Mouse (Mus musculus) retina, embryonic 14.5 days (tissue): ENCODE results near the gene Gimap3.

Source experiments
- DNase-seq: peaks from one replicate; pipeline ENCODE4 v3.0.0-alpha.2; 2015; ENCODE audit warnings: low spot score

Gene Gimap3

DNA sequence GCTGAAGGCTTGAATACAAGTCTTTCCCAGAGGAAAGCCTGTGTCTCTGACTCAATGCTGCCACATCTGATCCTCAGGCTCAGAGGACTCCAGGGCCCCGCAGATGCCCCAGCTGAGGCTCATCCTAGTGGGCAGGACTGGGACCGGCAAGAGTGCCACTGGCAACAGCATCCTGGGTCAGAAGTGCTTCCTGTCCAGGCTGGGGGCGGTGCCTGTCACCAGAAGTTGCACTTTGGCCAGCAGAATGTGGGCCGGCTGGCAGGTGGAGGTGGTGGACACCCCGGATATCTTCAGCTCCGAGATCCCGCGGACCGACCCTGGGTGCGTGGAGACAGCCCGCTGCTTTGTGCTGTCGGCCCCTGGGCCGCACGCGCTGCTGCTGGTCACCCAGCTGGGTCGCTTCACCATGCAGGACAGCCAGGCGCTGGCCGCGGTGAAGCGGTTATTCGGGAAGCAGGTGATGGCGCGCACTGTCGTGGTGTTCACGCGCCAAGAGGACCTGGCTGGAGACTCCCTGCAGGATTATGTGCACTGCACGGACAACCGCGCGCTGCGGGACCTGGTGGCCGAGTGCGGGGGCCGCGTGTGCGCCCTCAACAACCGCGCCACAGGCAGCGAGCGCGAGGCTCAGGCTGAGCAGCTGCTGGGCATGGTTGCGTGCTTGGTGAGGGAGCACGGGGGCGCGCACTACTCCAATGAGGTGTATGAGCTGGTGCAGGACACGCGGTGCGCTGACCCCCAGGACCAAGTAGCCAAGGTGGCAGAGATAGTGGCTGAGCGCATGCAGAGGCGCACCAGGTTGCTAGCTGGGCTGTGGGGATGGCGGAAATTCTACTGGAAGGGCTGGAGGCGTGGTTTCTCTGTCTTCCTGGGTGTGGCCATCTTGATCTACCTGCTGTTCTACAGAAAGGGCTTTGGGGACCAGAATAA lies 28.0 kb downstream of the Gimap3 start:
- peak; percentile 31 for DNase-seq

DNA sequence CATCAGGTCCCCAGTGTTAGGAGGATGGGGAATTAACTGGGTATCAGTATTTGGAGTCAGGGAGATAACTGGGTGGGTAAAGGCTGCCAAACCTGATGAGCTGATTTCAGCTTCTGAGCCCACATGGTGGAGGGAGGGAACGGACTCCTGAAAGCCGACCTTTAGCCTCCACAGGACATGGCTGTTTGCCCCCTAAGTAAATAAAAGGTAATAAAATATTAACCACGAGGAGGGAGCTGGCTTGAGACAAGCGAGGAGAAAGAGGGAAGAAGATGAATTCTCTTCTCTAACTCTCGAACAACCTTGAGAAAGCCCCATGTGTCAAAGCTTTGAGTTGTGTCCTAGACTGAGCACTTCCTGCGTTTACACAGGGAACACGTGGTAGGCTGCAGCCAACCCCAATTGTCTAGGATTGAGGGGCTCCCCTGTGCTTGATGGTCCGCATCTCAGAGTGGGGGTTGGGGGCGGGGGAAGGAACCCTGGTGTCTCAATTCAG lies 28.9 kb downstream of the Gimap3 start:
- DNase-seq = no peak

DNA sequence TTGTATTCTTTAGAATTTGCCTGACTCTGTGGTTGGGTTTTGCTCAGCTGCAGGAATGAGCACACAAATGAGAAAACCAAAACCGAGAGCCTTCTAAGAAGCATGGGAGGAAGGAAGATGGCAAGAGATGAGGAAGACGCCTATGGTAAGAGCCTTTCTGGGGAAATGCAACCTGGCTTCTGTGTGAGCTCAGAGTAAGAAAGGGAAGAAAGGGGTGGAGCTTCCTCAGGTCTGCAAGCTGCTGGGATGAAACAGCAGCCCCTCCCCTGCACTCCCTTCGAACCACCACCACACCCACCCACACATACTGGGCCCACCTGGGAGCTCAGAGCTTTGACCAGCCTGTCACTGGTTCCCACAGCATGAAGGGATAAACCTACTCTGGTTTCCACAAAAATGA lies 29.4 kb downstream of the Gimap3 start:
- DNase-seq = no peak

DNA sequence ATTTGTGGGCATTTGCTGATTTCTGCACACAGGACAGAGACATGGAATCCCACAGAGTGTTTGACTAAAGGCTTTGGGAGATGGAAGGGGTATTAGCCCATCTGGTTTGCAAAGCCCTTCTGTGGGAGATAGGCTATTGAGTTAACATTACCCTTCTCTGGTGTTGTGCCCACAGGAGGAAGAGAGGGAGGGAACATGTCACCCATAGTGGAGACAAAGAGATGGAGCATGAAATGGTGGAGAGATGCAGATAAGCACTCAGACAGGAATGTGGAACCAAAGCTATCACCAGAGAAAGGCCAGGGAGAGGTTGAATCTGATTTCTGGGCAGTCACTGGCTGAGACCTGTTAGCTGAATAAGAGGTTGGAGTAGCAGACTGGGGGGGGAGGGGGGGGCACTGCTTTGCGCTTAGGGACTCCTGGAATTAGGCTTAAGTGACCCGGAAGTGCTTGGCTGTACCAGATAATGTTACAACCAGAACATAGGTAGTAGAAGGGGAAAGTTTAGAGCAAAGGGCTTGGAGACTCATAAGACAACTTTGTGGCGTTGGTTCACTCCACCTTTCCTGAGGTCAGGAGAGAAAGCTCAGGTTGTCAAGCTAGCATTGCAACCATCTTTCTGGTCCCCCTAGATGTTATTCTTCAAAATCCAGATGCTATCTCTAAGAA lies 30.0 kb downstream of the Gimap3 start:
- DNase-seq = no peak

DNA sequence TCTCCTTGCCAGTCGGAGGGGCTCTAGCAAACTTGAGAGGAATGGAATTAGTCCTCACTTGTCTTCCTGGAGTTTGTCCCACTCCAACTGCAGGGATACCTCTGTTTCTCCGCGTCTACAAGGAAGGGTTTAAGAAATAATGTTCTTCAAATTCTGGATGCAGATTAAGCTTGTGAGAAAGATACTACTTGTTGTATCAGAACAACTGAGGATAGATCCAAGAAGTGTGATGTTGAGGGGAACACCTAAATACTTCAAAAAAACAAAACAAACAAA lies 30.9 kb downstream of the Gimap3 start:
- no peak for DNase-seq

DNA sequence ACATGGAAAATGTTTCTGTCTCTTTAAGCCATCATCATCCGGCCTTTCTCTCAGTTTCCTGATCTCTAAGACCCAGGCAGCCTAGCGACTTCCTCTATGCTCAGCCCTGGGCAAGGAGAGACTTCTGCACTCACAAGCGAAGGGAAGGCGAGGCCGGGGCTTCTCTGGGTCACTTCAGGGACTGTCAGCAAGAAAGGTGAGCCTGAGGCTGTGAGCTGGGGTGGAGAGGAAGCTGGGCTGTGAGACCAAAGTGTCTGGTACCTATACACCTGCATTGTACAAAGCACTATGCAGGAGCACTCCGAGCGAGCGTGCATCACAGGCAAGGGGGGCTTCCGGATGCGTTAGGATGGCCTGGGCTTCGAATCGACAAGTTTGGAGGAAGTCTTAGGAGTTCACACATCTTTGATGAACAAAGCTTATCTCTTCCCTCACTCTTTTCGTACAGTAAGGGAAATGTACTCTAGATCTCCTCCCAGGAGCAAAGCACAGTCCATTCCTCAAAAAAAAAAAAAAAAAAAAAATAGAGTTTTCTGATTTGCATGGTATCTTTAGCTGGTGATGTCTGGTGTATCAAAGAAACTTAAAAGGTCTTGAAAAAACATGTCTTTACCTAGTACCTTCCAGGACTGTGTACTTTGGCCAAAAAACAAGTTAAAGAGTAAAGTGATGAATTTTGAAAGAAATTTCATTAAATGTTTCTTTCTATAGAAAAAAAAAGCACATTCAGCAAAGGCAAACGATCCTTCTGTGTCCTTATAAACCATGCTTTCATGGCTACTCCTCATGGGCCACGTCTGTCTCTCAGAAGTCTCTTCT lies 31.5 kb downstream of the Gimap3 start, which contains the start of gene Gimap1:
Gimap1 (plus strand) TSS at position 94 of the 819 bp plus-strand sequence.
- DNase-seq = no peak

DNA sequence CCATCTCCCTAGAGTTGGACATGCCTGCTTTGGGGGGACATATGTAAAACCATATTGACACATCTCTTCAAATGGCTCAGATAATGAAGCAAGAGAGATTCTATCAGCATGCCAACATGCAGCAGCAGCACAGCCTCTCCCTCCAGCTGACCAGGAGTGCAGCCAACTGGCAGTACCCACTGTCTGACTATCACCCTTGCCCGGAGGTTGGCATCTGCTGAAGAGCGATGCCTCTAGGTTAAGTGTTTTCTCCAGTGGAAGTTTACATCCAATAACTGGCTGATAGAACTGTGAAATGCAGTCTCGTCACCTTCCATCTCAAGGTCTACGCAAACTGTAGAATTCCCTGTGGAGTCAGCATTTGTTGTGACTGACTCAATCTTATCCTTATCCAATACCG lies 33.0 kb downstream of the Gimap3 start:
- no peak for DNase-seq

DNA sequence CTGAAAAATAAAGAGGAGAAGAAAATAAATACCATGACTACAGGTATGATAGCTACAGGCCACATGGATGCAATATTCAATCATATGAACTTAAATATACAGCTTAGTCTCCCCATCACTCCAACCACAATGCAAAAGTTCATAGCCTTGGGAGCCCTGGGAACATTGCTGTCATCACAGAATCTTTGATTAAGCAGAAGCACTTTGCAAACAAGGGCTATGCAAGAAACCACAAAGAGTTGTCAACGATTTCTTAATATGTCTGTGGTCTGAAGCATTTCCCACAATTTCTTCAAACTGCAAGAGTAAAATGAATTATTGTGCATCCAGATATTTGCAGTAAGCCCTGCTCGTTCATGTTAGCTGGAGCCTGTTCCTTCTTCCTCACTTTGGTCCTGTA lies 33.6 kb downstream of the Gimap3 start:
- no peak for DNase-seq

DNA sequence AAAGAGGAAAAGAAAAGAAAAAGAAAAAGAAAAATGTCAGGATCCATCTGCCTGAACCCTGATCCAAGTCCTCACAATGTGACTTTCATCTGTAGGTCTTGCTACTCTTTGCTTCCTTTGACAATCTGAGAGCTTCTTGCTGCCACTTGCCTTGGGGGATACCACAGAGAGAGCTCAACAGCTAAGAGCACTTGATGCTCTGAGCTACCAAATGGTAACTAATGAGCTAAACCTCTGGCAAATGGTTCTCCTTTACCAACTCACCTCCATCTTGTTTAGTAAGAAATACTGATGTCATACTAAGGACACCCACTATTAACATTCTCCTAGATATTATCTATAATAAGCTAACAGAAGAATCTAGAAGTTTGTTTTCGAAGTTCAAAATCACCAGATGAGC lies 37.0 kb downstream of the Gimap3 start:
- no peak for DNase-seq

DNA sequence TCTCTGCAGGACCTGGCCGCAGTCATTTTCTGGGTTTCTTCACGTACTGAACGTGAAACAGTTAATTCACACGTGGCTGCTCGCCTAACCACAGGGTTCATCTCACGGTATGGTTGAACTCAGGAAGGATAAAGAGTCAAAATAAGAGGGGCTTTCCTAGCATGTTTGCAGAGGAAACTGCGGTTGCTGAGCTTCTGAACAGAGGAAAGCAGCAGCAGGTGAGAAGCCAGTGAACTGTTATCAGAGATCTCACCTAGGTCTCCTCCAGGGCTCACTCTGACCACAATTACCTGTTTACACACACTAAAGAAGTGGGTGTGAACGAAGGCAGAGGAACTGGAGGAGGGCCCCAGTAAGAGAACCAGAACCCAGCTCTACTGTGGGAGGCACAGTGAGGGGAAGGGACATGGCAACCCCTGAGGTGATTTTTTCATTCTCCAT lies 37.8 kb downstream of the Gimap3 start:
- DNase-seq = no peak

DNA sequence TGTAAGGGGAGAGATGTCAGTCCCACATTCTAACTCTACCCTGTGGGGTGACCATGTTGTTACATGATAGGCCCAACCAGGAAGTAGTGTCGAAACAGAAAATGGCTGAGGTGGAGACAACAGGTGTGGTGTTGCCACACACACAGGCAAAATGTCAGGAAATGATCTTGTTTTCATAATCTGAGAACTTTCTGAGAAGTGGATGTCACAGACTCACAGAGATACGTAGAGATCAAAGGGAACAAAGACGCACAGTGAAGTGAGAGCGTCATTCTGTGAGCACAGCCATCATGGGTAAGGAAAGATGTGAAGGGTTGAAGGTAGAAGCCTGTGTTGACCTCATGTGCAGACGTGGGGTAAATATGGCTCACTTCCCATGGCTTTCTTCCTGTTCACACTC lies 42.9 kb downstream of the Gimap3 start:
- no peak for DNase-seq

DNA sequence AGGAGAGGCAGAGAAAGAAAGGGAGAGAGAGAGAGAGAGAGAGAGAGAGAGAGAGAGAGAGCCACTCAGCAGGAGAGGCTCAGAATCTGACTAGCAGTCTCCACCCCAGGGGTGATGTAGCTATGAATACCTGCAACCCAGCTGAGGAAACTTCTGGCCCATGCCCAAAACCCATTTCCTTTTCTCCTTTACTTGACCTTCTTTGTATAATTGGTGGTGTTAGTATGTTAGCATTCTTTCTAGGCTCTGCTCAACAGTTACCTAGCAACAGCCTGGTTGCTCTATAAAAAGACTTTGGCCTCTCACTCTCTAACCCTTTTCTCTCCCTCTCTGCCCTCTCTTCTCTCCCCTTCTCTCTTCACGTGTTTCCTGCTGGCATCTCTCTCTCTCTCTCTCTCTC lies 45.2 kb downstream of the Gimap3 start:
- DNase-seq = no peak

DNA sequence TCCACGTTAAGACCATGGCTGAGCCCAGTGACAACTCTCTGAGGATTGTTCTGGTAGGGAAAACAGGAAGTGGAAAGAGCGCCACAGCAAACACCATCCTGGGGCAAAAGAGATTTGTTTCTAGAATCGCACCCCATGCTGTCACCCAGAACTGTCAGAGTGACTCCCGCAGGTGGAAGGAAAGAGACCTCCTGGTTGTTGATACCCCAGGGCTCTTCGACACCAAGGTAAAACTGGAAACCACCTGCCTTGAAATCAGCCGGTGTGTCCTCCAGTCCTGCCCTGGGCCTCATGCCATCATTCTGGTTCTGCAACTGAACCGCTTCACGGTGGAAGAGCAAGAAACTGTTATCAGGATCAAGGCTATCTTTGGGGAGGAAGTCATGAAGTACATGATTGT lies 47.2 kb downstream of the Gimap3 start:
- DNase-seq = no peak

DNA sequence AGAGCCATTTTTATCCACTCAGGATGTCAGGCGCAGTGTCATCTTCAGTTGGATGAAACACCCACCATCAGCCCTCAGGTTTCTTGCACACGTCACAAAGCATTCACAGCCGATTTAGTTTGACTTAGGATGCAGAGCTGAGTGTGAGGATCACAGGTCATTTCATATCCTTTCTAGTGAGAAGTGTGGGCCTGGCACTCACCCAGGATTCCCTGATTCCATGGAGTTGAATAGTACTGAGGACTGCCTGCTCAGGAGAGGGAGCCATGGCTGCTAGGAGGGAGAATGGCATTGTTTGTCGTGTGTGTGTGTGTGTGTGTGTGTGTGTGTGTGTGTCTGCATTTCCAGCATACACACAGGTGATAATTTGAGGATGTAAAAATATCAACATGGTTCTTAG lies 50.3 kb downstream of the Gimap3 start:
- DNase-seq = no peak

DNA sequence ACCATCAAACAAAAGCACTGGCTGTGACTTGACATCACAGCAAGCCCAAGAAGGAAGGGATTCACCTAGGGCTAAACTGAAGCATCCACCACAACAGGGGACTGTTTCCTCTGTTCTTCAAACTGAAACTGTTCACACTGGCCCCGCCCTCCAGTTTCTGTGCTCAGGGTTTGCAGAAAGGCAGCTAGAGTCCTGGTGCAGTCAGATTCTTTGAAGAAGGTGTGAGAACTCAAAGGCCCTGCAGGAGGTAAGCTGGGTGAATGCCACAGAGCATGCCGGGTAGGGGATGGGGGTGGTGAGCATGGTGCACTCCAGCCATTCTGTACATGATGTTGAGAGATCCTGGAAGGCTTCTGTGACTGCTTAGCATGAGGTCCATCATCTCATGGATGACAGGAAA lies 52.2 kb downstream of the Gimap3 start, which contains the start of the genes Gm28053 and Gimap7:
Gm28053 (plus strand) TSS at position 153 of the 400 bp plus-strand sequence.
Gimap7 (plus strand) TSS at position 167 of the 400 bp plus-strand sequence.
- DNase-seq = no peak
